Mouse (Mus musculus) thymus, adult 2 months (tissue): Measurements from ENCODE around the gene Gtf2ird1. TPM values are rescaled to one million over a fixed set of nuclear protein-coding genes. Genes with fewer than 3 reads are reported as not detected.

Experiments
- DNase-seq: peaks from one replicate; pipeline ENCODE4 v3.0.0; 2021
- H3K27ac ChIP-seq: fragments of 200-500 bp; 2 replicates; pipeline ENCODE4 v1.5.1; 2012; ENCODE audit warnings: low read length, control low read depth; ENCODE audit not compliant: control insufficient read depth, insufficient read depth
- H3K27me3 ChIP-seq: fragments of 200-500 bp; 2 replicates; pipeline ENCODE4 v1.6.1; 2012; ENCODE audit warnings: mild to moderate bottlenecking, low read length, moderate library complexity, mixed read lengths; ENCODE audit not compliant: control insufficient read depth, insufficient read depth
- H3K36me3 ChIP-seq: fragments of 200-500 bp; 2 replicates; pipeline ENCODE4 v1.6.1; 2012; ENCODE audit warnings: mild to moderate bottlenecking, low read length, moderate library complexity; ENCODE audit not compliant: control insufficient read depth, insufficient read depth
- H3K4me1 ChIP-seq: fragments of 200-500 bp; replicated peaks from 2 replicates; pipeline ENCODE4 v1.6.1; 2012; ENCODE audit warnings: low read length; ENCODE audit not compliant: control insufficient read depth, insufficient read depth
- H3K4me3 ChIP-seq: fragments of 200-500 bp; 2 replicates; pipeline ENCODE4 v1.5.1; 2012; ENCODE audit warnings: mild to moderate bottlenecking, low read length, control low read depth, moderate library complexity; ENCODE audit not compliant: control insufficient read depth, insufficient read depth
- CTCF ChIP-seq: fragments of 200-500 bp; IDR thresholded peaks from 2 replicates; pipeline ENCODE4 v1.5.1; 2012; ENCODE audit warnings: mild to moderate bottlenecking, control low read depth, low read length, moderate library complexity, borderline replicate concordance; ENCODE audit not compliant: control insufficient read depth, poor library complexity, insufficient read depth; ENCODE audit errors: extremely low read depth
- POLR2A ChIP-seq: fragments of 200-500 bp; IDR thresholded peaks from 2 replicates; pipeline ENCODE4 v1.6.1; 2012; ENCODE audit warnings: mild to moderate bottlenecking, low read length, control low read depth, moderate library complexity; ENCODE audit not compliant: control insufficient read depth, poor library complexity, insufficient read depth; ENCODE audit errors: extremely low read depth
- WGBS: fragments of 180-500 bp; shearing (Covaris S2); methylation state at CpG from one replicate; pipeline ENCODE4 v1.1.7; 2018; 5-methylcytosine and 5-hydroxymethylcytosine counted together
- polyA plus RNA-seq: library from polyadenylated mRNA; depleted of rRNA; stranded (reverse); fragments of >200 nt; gene quantifications from 2 replicates; pipeline ENCODE4 v1.2.3, GENCODE M21; 2012

The Gtf2ird1 gene
- polyA plus RNA-seq, 1 experiment: 75.6 TPM

GRCm38 (mm10) chr5:134465197-134465596 is 8.7 kb upstream of the Gtf2ird1 start:
- TF ChIP-seq CTCF (no peak), POLR2A (no peak)
- no peaks in the 10 kb centered on the region for H3K36me3 ChIP-seq
- DNase-seq: no peak
- WGBS: 74% methylated on average over 1 of the region's 1 CpGs
- no peak overlapping the region for H3K27ac ChIP-seq
- no peaks in the 10 kb centered on the region for H3K27me3 ChIP-seq
- H3K4me1 ChIP-seq: peaks cover 23% of the 10 kb centered on the region
- no peak overlapping the region for H3K4me3 ChIP-seq

- Histone ChIP-seq H3K4me1 (peaks cover 21% of the 10 kb centered on the region), H3K36me3 (no peaks in the 10 kb centered on the region), H3K4me3 (no peak overlapping the region), H3K27ac (no peak overlapping the region), H3K27me3 (no peaks in the 10 kb centered on the region)
- DNase-seq: no peak
- WGBS: 98% methylated on average over 5 of the region's 5 CpGs
- no peak for TF ChIP-seq POLR2A
- TF ChIP-seq CTCF: no peak
Observed at GRCm38 (mm10) chr5:134464225-134464624, 7.7 kb upstream of the Gtf2ird1 start.

- H3K27ac ChIP-seq: no peak overlapping the region
- H3K4me1 ChIP-seq: peaks cover 6% of the 10 kb centered on the region
- WGBS: 88% methylated on average over 8 of the region's 8 CpGs
- H3K27me3 ChIP-seq: no peaks in the 10 kb centered on the region
- no peak for DNase-seq
- TF ChIP-seq CTCF: no peak
- TF ChIP-seq POLR2A: no peak
- H3K4me3 ChIP-seq: no peak overlapping the region
- H3K36me3 ChIP-seq: no peaks in the 10 kb centered on the region
Observed at GRCm38 (mm10) chr5:134462731-134463130, 6.2 kb upstream of the Gtf2ird1 start.

GRCm38 (mm10) chr5:134462316-134462715 is 5.8 kb upstream of the Gtf2ird1 start:
- WGBS: 93% methylated on average over 2 of the region's 2 CpGs
- no peaks in the 10 kb centered on the region for H3K36me3 ChIP-seq
- DNase-seq: no peak

GRCm38 (mm10) chr5:134460546-134460945 is 4.0 kb upstream of the Gtf2ird1 start:
- 97% methylated on average over 4 of the region's 4 CpGs for WGBS
- H3K4me1 ChIP-seq: peaks cover 3% of the 10 kb centered on the region
- no peaks in the 10 kb centered on the region for H3K36me3 ChIP-seq
- H3K27ac ChIP-seq: no peak overlapping the region
- H3K4me3 ChIP-seq: no peak overlapping the region
- no peaks in the 10 kb centered on the region for H3K27me3 ChIP-seq
- no peak for DNase-seq
- no peak for TF ChIP-seq CTCF
- no peak for TF ChIP-seq POLR2A

More at GRCm38 (mm10) chr5:134462316-134462715, 5.8 kb upstream of the Gtf2ird1 start:
- Histone ChIP-seq H3K4me3 (no peak overlapping the region), H3K4me1 (peaks cover 5% of the 10 kb centered on the region), H3K27me3 (no peaks in the 10 kb centered on the region), H3K27ac (no peak overlapping the region)
- TF ChIP-seq CTCF (no peak), POLR2A (no peak)

GRCm38 (mm10) chr5:134459096-134459495 is 2.6 kb upstream of the Gtf2ird1 start:
- no peaks in the 10 kb centered on the region for H3K27me3 ChIP-seq
- no peak overlapping the region for H3K4me3 ChIP-seq
- no peaks in the 10 kb centered on the region for H3K36me3 ChIP-seq
- no peak for TF ChIP-seq POLR2A
- no peak for TF ChIP-seq CTCF
- no peak overlapping the region for H3K27ac ChIP-seq
- WGBS: 95% methylated on average over 7 of the region's 7 CpGs
- DNase-seq: no peak
- H3K4me1 ChIP-seq: peaks cover 15% of the 10 kb centered on the region

GRCm38 (mm10) chr5:134458416-134458815 is 1.9 kb upstream of the Gtf2ird1 start:
- no peak for DNase-seq
- H3K27ac ChIP-seq: no peak overlapping the region
- TF ChIP-seq POLR2A: no peak
- TF ChIP-seq CTCF: no peak
- no peak overlapping the region for H3K4me3 ChIP-seq
- H3K36me3 ChIP-seq: no peaks in the 10 kb centered on the region
- 61% methylated on average over 3 of the region's 3 CpGs for whole genome bisulfite sequencing
- no peaks in the 10 kb centered on the region for H3K27me3 ChIP-seq
- peaks cover 15% of the 10 kb centered on the region for H3K4me1 ChIP-seq
